Mouse (Mus musculus) spleen, adult 10 weeks (tissue): ENCODE measurements around the gene Upf3b. TPM values are rescaled to one million over a fixed set of nuclear protein-coding genes. Genes with fewer than 3 reads are reported as not detected.

Experiments used
- polyA plus RNA-seq: library from polyadenylated mRNA; stranded (reverse); fragments of 350-450 nt; fragmentation: Illumina TruSeq; extraction: RNeasy Lipid Tissue Mini Kit (QIAGEN cat#74804); gene quantifications from one replicate; pipeline ENCODE4 v1.2.3, GENCODE M21; 2015; ENCODE audit warnings: low replicate concordance; ENCODE audit not compliant: insufficient read depth

Gene Upf3b
- polyA plus RNA-seq: 70.0 TPM

GRCm38 (mm10) chrX:37110193-37110880 lies at the start of gene Upf3b:
Upf3b (minus strand) TSS chrX:37110322.

GRCm38 (mm10) chrX:37126671-37127358 lies 16.7 kb upstream of the Upf3b start, which contains the start of gene Nkap:
Nkap (plus strand) TSS chrX:37126795.

GRCm38 (mm10) chrX:37084927-37085660 lies 25.0 kb downstream of the Upf3b start, which contains the start of gene Rpl39:
Rpl39 (minus strand) TSS chrX:37085402.

GRCm38 (mm10) chrX:37048066-37048889 lies 61.8 kb downstream of the Upf3b start, which contains the start of gene Sowahd:
Sowahd (plus strand) TSS chrX:37048845.

Other genes with a start within 250 kb of the Upf3b start
- 72.3 TPM for gene Ube2a, start 236.4 kb downstream of the Upf3b start, polyA plus RNA-seq
- 53.7 TPM for gene C330007P06Rik, start 236.2 kb downstream of the Upf3b start, polyA plus RNA-seq
- gene Nkrf, start 207.4 kb downstream of the Upf3b start, polyA plus RNA-seq: 14.0 TPM
- gene Sept6, start 118.5 kb downstream of the Upf3b start, polyA plus RNA-seq: 115 TPM
- not detected for gene Sowahd, start 61.5 kb downstream of the Upf3b start, polyA plus RNA-seq
- 2,551 TPM for gene Rpl39, start 24.9 kb downstream of the Upf3b start, polyA plus RNA-seq
- 16.9 TPM for gene Nkap, start 16.5 kb upstream of the Upf3b start, polyA plus RNA-seq
- not detected for gene Akap14, start 58.5 kb upstream of the Upf3b start, polyA plus RNA-seq
- gene Ndufa1, start 80.8 kb upstream of the Upf3b start, polyA plus RNA-seq: 138 TPM
- 4.0 TPM for gene Rnf113a1, start 80.9 kb upstream of the Upf3b start, polyA plus RNA-seq
- not detected for gene Gm9, start 100.7 kb upstream of the Upf3b start, polyA plus RNA-seq
- gene Rhox1, start 111.9 kb upstream of the Upf3b start, polyA plus RNA-seq: not detected
- not detected for gene Rhox2a, start 134.7 kb upstream of the Upf3b start, polyA plus RNA-seq
- not detected for gene Rhox3a, start 139.6 kb upstream of the Upf3b start, polyA plus RNA-seq
- not detected for gene Rhox4a, start 155.0 kb upstream of the Upf3b start, polyA plus RNA-seq